Mouse (Mus musculus): ENCODE results near the gene Tmem117. TPM values are rescaled to one million over a fixed set of nuclear protein-coding genes. Genes with fewer than 3 reads are reported as not detected.

The Tmem117 gene
- total RNA-seq, 2 experiments from 2014 or later: 8.1 to 9.2 TPM

DNA sequence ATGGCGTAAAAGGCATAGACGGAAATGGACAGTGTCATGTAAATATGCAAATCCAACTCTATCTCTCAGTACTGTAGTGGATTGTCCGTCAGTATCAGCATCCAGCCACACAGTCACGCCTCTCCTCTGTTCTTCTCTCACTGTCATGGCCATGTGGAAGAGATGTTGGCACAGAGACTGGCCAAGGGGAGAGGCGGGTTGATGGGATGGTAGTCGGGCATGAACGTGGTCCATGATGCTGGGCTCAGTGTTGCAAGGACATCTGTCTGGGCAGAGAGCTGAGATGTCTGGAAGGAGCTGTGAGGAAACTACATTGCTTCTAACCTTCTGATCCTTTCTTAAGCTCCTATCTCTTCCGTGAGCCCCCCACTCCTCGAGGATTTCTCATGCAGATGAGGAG, 413.4 kb downstream of the Tmem117 start:
- DNase-seq: no peak

DNA sequence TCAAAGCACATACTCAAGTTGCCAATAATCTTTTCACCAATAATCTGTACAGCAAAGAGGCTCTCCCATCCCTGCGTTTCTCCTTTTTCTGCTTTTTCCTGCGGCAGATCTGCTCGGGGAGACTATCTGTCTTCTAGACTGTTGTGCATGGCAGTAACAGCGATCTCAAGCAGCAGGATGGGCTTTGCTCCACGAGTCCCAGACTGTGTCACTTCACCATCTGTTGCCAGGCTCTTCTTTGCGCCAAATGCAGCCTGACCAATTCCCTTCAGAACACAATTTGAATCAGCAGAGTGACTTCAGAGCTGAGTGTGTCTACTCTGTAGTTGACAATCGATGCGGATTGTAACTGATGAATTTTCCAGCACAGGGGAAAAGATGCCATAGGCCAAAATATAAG, 415.0 kb downstream of the Tmem117 start:
- DNase-seq: no peak

DNA sequence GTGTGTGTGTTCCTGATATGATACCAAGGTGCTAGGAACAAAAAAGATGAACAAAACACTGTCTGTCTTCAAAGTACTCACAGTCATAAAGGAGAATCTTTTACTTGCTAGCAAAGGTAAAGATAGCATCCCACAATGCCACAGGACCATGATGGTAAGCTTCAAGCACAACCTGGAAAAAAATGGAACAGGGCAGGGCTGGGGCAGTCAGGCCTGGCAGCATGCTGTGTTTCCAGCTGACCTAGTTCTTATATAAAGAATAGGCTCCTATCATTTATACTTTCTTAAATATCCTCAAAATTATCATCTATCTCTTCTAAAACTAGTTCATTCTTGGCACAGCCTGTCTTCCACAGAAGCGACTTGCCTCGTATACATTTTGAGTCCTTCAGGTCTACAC, 418.5 kb downstream of the Tmem117 start:
- no peak for DNase-seq

DNA sequence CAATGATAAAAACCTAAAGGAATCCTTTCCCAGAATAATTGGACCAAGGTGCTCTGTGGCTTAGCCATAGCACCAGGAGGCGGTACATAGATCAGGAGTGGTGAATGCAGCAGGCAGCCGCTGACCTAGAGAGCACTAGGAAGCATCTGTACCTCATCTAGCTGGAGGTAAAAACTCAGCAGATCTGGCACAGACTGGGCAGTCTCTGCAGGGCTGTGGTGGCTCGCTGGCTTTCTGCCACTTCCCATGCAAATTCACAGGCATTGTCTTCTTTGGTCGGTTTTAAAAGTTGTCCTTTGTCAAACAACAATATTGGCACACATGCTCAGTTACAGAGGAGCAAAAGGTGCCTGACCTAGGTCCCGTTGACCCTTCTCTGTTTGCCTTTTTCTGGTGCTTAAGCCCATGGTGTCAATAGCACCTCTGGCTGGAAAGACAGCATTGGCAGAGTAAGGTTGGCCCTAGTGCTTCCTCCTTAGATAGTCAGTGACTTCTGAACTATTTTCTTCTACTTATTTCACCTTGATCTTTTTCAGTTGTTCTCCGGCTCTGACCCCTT, 420.2 kb downstream of the Tmem117 start:
- no peak for DNase-seq

DNA sequence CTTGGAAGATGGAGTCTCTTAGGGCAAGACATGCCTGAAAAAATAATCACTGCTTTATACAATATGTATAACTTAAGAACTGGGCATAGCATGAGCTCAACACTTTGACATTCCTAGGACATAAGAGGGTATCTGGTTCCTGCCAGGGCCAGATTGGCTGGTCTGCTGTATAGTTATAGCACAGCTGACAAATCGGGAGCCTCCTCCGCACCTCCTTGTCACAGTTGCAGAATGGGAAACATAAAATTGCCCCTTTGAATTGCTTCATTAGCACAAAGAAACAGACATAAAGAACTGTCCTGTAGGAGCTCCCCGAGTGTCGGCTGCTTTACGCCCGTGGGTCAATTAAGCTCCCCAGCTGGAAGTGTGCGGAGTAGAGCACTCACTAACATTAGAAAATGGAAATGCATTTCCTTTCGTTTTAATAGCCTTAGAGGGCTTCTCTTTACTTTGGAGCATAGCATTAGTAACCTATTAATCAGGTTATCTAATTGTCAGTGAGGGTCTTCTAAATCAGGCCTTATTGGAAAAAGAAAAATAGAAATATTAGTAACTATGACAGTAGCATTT, 426.1 kb downstream of the Tmem117 start:
- DNase-seq: no peak

DNA sequence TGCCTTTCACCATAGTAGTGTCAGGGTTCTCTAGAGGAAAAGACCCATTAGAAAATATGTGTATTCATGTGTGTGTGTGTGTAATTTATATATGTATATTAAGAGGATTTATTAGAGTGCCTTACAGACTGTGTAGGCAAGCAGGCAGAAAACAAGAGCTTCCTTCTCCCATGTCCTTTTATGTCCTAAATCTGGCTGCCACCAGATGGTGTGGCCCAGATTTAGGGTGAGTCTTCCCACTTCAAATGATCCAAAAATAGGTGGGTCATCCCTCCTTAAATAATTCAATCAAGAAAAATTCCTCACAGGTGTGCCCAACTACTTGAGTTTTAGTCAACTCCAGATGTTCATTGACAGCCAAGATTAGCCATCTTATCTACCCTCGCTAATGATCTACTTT, 439.0 kb downstream of the Tmem117 start:
- no peak for DNase-seq

DNA sequence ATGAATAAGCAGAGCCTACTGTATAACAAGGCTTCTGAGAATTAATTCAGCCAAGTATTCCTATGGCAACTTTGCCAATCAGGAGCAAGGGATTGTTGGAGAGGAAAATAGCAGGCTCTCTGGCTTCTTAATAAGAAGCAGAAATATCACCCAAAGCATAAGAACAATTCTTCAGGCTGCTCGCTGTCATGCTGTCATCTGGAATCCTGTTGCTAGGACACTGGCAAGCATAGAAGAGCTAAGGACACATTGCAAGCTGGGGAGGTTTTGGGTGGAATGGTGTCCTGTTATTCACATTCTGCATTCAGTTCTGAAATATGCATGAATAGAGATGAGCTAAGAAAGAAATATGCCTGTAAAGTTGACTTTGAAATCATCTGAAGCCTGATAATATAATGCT, 439.8 kb downstream of the Tmem117 start:
- DNase-seq: no peak

DNA sequence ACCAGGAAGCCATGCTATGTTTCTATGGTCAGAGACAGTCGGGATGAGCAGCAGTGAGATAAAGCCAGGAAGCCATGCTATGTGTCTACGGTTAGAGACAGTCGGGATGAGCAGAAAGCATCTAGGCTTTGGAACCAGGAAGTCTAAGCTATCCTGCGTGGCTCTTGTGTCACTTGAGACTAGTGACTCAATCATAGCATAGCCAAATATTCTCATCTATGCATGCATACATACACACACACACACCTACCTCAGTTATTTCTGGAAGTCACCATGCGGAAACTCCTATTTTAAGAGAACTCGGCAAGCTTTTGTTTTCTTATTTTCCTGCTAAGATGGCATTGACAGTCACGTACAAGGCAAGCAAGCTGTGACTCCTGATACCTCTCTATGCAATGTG, 441.8 kb downstream of the Tmem117 start:
- no peak for DNase-seq

DNA sequence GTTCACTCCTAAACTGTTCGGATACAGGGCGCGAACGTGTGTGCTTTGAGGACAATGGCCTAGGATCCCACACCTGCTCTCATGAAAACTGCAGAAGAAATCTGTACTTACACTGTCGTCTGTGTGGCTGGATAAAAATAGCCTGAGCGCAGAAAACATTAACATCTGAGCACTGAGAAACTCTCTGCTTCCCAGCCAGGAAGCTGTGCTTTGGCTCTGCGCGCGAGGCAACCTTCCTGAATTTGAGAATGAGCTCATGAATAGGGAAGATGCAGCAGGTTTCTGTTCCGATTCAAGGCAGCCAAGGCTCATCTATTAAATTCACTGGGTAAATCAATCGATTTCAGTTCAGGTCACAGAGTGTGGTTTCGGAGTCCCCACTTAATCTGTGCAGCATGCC, 446.3 kb downstream of the Tmem117 start:
- DNase-seq: no peak

DNA sequence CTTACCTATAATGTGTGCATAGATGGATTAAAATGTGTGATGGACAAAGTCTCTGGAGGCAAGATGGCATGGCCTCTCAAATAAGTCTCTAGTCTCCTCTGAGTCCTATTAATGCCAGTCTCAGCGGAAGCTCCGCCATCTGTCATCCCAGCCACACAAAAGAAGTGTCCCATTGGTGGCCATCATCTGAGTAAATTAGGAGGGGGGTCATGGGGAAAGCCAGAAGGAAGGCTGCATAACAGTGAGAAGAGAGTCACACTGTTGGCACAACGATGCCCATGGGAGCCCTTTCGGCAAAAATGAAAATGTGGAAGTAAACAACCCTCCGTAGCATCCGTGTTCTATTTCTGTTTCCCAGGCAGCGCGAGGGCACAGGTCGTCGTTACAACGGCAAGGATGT, 452.6 kb downstream of the Tmem117 start:
- DNase-seq: no peak

DNA sequence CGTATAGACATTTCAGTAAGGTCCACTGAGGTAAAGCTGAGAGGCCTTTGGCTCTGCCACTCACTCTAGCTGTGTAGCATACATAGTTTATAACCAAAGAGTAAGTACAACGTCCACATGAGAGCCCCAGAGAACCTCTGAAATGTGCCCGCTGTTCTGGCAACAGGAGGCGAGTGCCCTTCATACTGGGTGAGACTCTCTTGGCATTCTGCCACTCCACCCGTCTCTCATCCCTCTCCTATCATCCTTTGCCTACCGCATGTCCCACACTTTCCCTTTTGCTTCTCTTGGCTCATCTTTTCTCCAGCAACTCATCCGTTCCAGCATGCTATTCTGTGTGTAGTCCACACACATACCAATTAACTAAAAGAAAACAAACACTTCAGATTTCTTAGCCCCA, 456.9 kb downstream of the Tmem117 start:
- no peak for DNase-seq

DNA sequence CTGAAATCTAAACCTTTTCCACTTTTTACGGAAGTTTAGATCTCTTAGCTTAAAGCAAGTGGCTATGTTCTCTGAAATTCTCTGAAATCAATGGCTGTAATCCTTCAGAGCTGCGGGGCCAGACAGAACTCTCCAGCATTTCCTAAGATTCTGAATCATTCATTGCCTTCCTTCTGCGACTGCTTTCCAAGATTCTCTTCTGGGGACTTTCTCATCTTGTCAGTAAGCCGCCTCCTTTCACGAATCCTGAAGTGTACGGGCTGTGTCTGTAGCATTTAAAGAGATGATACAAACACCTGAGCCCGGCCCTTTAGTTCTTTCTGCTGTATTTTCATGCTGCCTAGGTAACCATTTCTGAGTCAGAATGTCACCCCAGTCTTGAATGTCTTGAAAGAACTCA, 471.1 kb downstream of the Tmem117 start:
- no peak for DNase-seq

DNA sequence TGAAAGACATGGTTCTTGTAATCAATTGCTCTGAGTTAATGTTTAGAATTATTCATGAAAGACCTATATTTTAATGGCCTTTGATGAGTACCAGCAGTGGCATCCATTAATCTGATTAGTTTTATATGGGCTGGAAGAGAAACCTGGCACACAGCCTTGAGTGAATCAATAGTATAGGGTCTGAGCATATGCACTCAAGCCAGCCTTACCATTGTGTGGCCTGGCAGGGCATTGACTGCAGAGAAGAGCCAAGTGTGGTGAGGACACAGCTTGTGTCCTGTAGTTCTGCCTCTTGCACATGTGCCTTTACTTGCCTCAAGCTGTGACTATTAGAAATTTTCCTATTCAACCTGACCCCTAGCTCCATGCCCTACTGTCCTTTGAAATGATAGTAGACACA, 472.5 kb downstream of the Tmem117 start:
- no peak for DNase-seq

DNA sequence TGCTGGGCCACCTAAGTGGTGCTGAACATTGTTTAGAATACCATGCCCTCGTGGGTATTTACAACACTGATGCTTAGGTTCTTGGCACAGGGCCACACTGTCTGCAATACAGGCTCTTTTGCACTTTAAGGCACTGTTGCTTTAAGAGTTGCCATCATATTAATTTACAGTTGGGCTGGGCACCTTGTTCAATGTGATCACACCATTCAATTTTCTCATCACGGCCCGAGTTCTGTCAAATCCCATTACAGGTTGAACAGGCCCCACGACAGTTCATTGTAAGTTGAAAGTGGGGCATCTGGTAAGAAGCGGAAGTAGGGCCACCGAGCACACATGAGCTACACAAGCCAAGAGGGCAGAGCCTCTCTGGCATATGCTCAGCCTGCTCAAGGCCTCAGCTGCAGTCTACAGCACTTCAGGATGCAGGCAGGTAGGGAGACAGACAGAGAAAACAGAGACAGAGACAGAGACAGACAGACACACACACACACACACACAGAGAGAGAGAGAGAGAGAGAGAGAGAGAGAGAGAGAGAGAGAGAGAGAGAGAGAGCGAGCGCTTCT, 478.3 kb downstream of the Tmem117 start:
- no peak for DNase-seq

DNA sequence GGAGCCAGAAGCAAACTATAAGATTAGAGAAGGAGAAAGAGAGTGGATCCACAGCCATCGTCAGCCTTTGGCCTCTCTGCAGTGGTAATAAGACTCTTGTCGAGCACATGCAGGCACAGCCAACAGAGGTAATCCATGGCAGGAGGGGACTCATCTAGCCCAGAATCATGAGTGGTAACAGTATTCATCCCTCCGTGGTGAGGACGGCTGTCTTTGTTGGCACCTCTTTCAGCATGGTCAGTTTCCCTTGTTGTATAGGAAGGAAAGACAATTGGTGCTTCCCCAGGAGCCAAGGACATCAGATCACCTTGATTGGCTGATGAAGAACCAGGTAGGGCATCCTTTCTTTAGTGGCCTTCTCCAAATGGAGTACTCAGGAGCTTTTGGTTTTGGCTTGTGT, 479.6 kb downstream of the Tmem117 start:
- no peak for DNase-seq

DNA sequence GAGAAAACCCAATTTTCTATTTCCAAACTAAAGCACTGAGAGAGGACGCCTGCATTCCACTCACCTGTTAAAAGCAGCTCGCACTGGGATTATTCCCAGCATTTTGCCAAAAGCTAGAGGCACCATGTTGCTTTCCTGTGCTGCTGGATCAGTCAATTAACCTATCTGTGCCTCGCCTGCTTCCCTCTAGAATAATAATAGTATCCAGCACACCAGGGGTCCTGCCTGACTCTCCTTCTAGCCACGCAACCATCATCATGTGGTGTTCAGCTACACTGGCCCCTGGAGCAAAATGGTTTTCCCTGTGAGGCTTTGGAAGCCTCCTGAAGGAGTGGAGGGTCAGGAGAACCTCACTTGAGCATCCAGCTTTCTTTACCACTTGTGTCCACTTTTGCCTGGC, 502.4 kb downstream of the Tmem117 start:
- no peak for DNase-seq

DNA sequence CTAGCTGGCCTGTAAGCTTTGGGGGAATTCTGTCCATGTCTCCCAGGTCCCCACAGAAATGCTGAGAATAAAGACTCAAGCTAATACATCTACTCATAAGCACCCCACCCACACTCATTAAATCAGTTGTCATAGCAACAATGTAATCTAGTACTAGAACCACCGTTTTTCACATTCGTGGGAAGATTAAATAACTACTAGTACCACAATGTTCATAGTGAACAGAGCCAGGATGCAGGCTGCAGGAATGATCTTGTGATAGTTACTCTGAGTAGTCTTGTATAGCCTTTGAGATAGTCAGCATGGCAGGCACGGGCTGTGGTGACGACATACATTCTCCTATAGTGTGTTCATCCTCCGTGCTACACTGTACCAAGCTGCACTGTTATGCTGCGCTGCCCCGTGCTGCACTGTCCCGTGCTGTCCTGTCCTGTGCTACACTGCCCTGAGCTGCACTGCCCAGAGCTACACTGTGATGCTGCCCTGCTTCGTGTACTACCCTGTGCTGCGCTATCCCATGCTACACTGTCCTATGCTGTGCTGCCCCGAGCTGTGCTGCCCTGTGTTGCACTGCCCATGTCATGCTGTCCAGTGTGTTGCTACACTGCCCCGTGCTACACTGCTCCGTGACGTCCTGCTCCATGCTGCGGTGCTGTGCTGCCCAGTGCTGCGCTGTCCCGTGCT, 507.0 kb downstream of the Tmem117 start:
- no peak for DNase-seq

DNA sequence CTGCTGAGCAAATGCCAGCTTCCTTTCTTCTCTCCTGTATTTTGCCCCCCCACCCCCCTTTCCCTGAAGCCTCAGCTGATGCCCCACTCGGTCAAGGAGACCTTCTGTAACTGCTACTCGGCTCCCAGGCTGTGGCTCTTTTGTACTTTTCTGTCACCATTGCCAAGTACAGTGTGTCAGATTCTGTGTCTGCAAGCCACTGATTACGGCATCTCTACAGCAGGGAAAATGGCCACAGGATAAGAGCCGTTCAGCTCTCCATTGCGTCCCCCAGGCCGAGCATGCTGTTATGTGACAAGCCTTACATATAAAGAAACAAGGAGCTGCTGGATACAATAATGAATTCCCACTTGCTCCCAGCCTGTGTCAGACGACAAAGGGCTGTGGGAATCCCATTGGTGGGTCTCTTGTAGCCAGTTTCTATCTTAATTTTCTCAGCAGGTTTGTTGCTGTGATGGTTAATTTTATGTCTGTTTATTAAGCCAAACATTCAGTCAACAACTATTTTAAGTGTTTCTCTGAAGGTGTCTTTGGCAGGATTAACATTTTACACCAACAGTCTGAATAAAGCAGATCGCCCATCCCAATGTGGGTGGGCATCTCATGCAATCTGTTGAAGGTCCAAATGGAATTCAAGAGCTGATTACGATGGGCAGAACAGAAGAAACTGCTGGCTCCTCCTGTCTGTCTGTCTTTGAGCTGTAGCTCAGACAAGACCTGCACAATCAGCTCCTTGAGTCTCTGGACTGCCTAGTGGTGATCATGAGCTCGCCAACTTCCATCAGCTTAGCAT, 508.2 kb downstream of the Tmem117 start:
- no peak for DNase-seq

DNA sequence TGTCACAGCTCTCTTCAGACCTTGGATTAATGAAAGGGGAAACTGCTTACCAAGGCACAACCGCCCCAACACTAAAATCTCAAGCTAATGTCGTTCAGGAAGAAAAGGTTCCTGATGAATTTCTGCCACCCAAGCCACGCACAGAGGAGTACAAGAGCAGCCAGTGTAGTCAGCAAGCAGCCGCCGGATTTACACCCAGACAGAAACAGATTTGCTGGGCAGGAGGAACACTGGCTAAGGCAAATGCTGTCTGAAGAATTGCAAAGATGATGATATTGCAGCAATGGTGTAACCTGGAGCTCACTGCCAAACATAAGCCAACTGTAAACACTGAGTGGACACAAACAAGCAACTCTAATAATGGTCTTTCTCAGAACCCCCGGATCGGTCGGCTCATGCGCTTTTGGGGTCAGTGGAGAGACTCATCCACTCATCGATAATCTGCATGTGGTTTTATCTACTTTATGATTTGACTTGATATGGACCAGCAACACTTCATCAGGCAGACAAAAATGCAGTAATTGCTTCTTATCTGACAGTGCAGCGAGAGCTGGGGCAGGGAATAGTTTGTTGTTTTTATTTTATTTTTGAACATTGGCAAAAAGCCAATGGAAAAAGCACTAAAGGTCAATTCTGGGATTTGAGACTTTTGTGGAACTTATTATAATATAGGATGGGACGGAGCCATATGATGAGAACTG, 509.8 kb downstream of the Tmem117 start:
- DNase-seq: no peak

DNA sequence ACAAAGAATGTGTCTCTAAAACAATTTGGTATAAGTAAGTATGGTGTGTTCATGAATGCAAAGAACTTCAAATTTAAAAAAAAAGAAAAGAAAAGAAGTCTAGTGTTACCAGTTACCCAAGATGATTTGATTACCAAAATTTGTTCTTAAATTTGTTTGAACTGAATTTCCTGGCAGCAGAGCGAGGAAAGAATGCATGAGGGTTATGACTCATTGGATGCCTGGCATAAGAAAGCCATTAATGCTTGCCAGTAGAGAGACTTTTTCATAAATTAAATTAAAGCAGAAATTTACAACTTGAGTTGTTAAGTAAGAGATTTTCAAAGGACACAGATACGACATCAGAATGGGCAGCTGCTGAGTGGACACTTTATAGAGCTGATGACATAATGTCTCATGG, 515.1 kb downstream of the Tmem117 start:
- no peak for DNase-seq

DNA sequence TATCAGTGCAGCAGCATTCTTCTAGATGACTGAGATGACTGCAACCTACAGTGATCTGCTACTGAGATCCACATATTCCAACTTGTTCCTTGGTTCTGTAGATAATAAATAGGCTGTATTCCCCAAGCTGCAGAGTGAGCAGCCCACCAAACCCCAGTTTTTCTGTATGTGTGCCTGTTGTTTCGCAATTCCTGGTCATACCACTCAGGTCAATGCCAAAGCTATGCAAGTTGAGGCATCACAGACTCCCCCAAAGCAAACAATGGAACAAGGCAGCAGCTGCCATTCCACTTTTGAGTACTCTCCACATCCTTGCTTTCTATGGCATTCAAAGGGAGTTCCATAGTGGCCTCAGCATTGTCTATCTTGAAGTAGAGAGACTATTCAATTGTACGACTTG, 516.1 kb downstream of the Tmem117 start:
- no peak for DNase-seq

All from heart, postnatal 4 days (tissue).